Mouse (Mus musculus) CH12.LX (cell line): ENCODE measurements around the gene Lrrc20. TPM values are rescaled to one million over a fixed set of nuclear protein-coding genes. Genes with fewer than 3 reads are reported as not detected.

Source experiments
- DNase-seq: peaks from one replicate; pipeline ENCODE4 v3.0.0-alpha.2; 2013; ENCODE audit errors: extremely low read depth
- H3K27ac ChIP-seq: 2 replicates; pipeline ENCODE4 v1.5.1; 2012; ENCODE audit warnings: low read depth, mild to moderate bottlenecking, control low read depth, moderate library complexity; ENCODE audit not compliant: insufficient read depth
- H3K27me3 ChIP-seq: replicated peaks from 2 replicates; pipeline ENCODE3; 2012; ENCODE audit warnings: inconsistent platforms
- H3K36me3 ChIP-seq, 2 experiments: replicated peaks in 1 of 2; 2 replicates each; pipeline versions ENCODE3 to v1.6.1; 2012; ENCODE audit warnings: inconsistent platforms in 1 of 2, low read length in 1 of 2, mild to moderate bottlenecking in 1 of 2, mixed read lengths in 1 of 2, moderate library complexity in 1 of 2; ENCODE audit not compliant: control insufficient read depth in 1 of 2, insufficient read depth in 1 of 2
- H3K4me1 ChIP-seq, 2 experiments: 2 replicates each; pipeline ENCODE4 v1.6.1; 2012; ENCODE audit warnings: inconsistent platforms in 1 of 2, moderate library complexity in 1 of 2; ENCODE audit not compliant: insufficient read depth in 2 of 2, control insufficient read depth in 1 of 2
- H3K4me2 ChIP-seq: 2 replicates; pipeline ENCODE4 v1.6.1; 2012; ENCODE audit warnings: low read depth, mild to moderate bottlenecking, control low read depth; ENCODE audit not compliant: poor library complexity, insufficient read depth, severe bottlenecking
- H3K4me3 ChIP-seq, 3 experiments: fragments of 150-350 bp in 1 of 3; sonication (generic) in 1 of 3; replicated peaks in 1 of 3; 2 replicates each; pipeline versions ENCODE3 to v1.5.1; 2011 to 2012; ENCODE audit warnings: low read depth in 2 of 3, low read length in 2 of 3, mild to moderate bottlenecking in 2 of 3, moderate library complexity in 2 of 3, control low read depth in 1 of 3, improper control_type of control experiment in 1 of 3, inconsistent platforms in 1 of 3, mixed read lengths in 1 of 3; ENCODE audit not compliant: poor library complexity in 1 of 3
- H3K79me2 ChIP-seq: replicated peaks from 2 replicates; pipeline ENCODE4 v1.6.1; 2012; ENCODE audit warnings: mild to moderate bottlenecking, moderate library complexity; ENCODE audit not compliant: control insufficient read depth, poor library complexity, insufficient read depth, severe bottlenecking; ENCODE audit errors: extremely low read depth
- H3K9ac ChIP-seq: 2 replicates; pipeline ENCODE4 v1.6.1; 2012; ENCODE audit warnings: low read depth, mild to moderate bottlenecking, control low read depth, moderate library complexity; ENCODE audit not compliant: insufficient read depth
- H3K9me3 ChIP-seq: replicated peaks from 2 replicates; pipeline ENCODE3; 2012; ENCODE audit warnings: low read length, inconsistent platforms, mixed read lengths
- BHLHE40 ChIP-seq: IDR thresholded peaks from 2 replicates; pipeline ENCODE4 v1.6.1; 2011; ENCODE audit warnings: mild to moderate bottlenecking, low read depth, low read length, improper control_type of control experiment
- CHD2 ChIP-seq: IDR thresholded peaks from 2 replicates; pipeline ENCODE4 v1.6.1; 2011; ENCODE audit warnings: low read length, improper control_type of control experiment
- ELF1 ChIP-seq: IDR thresholded peaks from 2 replicates; pipeline ENCODE4 v1.6.1; 2014; ENCODE audit warnings: low read depth, mild to moderate bottlenecking, inconsistent platforms, low read length, improper control_type of control experiment
- HCFC1 ChIP-seq: IDR thresholded peaks from 2 replicates; pipeline ENCODE4 v1.6.1; 2012; ENCODE audit warnings: low read depth, mild to moderate bottlenecking, inconsistent platforms, low read length, improper control_type of control experiment
- IRF4 ChIP-seq: IDR thresholded peaks from 2 replicates; pipeline ENCODE4 v1.6.1; 2014; ENCODE audit warnings: low read depth, mild to moderate bottlenecking, inconsistent platforms, low read length, improper control_type of control experiment
- JUN ChIP-seq: IDR thresholded peaks from 2 replicates; pipeline ENCODE4 v1.6.1; 2011; ENCODE audit warnings: low read depth, mild to moderate bottlenecking, low read length, improper control_type of control experiment, moderate library complexity; ENCODE audit not compliant: insufficient read depth
- MAX ChIP-seq: IDR thresholded peaks from 2 replicates; pipeline ENCODE4 v1.6.1; 2011; ENCODE audit warnings: low read length, improper control_type of control experiment
- NRF1 ChIP-seq: IDR thresholded peaks from 2 replicates; pipeline ENCODE4 v1.6.1; 2014; ENCODE audit warnings: low read depth, mild to moderate bottlenecking, inconsistent platforms, low read length, improper control_type of control experiment, moderate library complexity
- POLR2A ChIP-seq: IDR thresholded peaks from 2 replicates; pipeline ENCODE4 v1.6.1; 2011; ENCODE audit warnings: low read depth, mild to moderate bottlenecking, improper control_type of control experiment, low read length
- POLR2AphosphoS2 ChIP-seq: IDR thresholded peaks from 2 replicates; pipeline ENCODE4 v1.6.1; 2011; ENCODE audit warnings: low read depth, low read length, improper control_type of control experiment
- RAD21 ChIP-seq: IDR thresholded peaks from 2 replicates; pipeline ENCODE4 v1.6.1; 2011; ENCODE audit warnings: low read depth, mild to moderate bottlenecking, low read length, improper control_type of control experiment, moderate library complexity
- RCOR1 ChIP-seq: conservative IDR thresholded peaks from 2 replicates; pipeline ENCODE4 v1.6.1; 2012; ENCODE audit warnings: low read depth, mild to moderate bottlenecking, inconsistent platforms, low read length, improper control_type of control experiment
- SIN3A ChIP-seq: IDR thresholded peaks from 2 replicates; pipeline ENCODE4 v1.6.1; 2012; ENCODE audit warnings: low read length, improper control_type of control experiment, inconsistent platforms
- TBP ChIP-seq: conservative IDR thresholded peaks from 2 replicates; pipeline ENCODE4 v1.6.1; 2011; ENCODE audit warnings: low read depth, low read length, improper control_type of control experiment
- UBTF ChIP-seq: IDR thresholded peaks from 2 replicates; pipeline ENCODE4 v1.6.1; 2012; ENCODE audit warnings: low read depth, mild to moderate bottlenecking, inconsistent platforms, low read length, improper control_type of control experiment, moderate library complexity
- ZKSCAN1 ChIP-seq: IDR thresholded peaks from 2 replicates; pipeline ENCODE4 v1.6.1; 2012; ENCODE audit warnings: low read depth, inconsistent platforms, low read length, improper control_type of control experiment, borderline replicate concordance
- ZMIZ1 ChIP-seq: IDR thresholded peaks from 2 replicates; pipeline ENCODE4 v1.6.1; 2012; ENCODE audit warnings: low read depth, mild to moderate bottlenecking, inconsistent platforms, low read length, improper control_type of control experiment
- ZNF384 ChIP-seq: IDR thresholded peaks from 2 replicates; pipeline ENCODE4 v1.6.1; 2012; ENCODE audit warnings: low read depth, low read length, improper control_type of control experiment, inconsistent platforms
- dilution Hi-C: fragments of 300-500 bp; cut with MboI; formaldehyde crosslinking; loops from 2 replicates; pipeline ENCODE4 v1.14.3; 2020; ENCODE audit warnings: low sequenced_read_pairs; ENCODE audit not compliant: extremely low pct_unique_long_range_greater_than_20kb, extremely low pct_ligation_motif_present
- in situ Hi-C: fragments of 300-500 bp; cut with MboI; formaldehyde crosslinking; loops from 3 replicates; pipeline ENCODE4 v1.14.3; 2019; ENCODE audit warnings: low sequenced_read_pairs, low pct_ligation_motif_present, low pct_unique_long_range_greater_than_20kb, mixed read lengths
- polyA plus RNA-seq: library from polyadenylated mRNA; unstranded; fragments of >175 nt; gene quantifications from 2 replicates; pipeline ENCODE4 v1.2.1, GENCODE M21; 2012; ENCODE audit warnings: low read depth; ENCODE audit not compliant: insufficient read length
- total RNA-seq, 2 experiments: library from RNA; depleted of rRNA; stranded (reverse); fragments of 300-350 nt in 1 of 2; fragments of >200 nt in 1 of 2; gene quantifications; 2 replicates each; pipeline ENCODE4 v1.2.3; 2012 to 2014

The Lrrc20 gene
- total and polyA plus RNA-seq, 3 experiments: 8.0 to 13.7 (median 9.9) TPM

GRCm38 (mm10) chr10:61624771-61625170 is 149.2 kb downstream of the Lrrc20 start:
- TF ChIP-seq CHD2 (no peak), UBTF (no peak), ZKSCAN1 (no peak), MAX (no peak), HCFC1 (no peak), IRF4 (no peak), BHLHE40 (no peak), POLR2A (no peak), ELF1 (no peak), JUN (no peak), POLR2AphosphoS2 (no peak)
- TF ChIP-seq, all 38 proteins: peak for 0
- dilution Hi-C loops: no loop called here
- DNase-seq: no peak
- Histone ChIP-seq H3K9me3 (peaks cover 4% of the 10 kb centered on the region), H3K79me2 (no peaks in the 10 kb centered on the region), H3K27ac (no peak overlapping the region), H3K4me1 (peaks cover 3 to 19% of the 10 kb centered on the region in 2 experiments; a peak in 3 of 4 replicates), H3K4me2 (no peak overlapping the region), H3K9ac (no peak overlapping the region), H3K27me3 (no peaks in the 10 kb centered on the region), H3K36me3 (no peaks in the 10 kb centered on the region), H3K4me3 (no peak overlapping the region)
- in situ Hi-C loops: no loop called here

- DNase-seq: no peak
- no peak overlapping the region for H3K9ac ChIP-seq
- H3K27me3 ChIP-seq: no peaks in the 10 kb centered on the region
- dilution Hi-C loops (no loop called here), in situ Hi-C loops (no loop called here)
- no peak overlapping the region for H3K4me2 ChIP-seq
- H3K36me3 ChIP-seq: no peaks in the 10 kb centered on the region
- no peak overlapping the region for H3K27ac ChIP-seq
- no peak for TF ChIP-seq SIN3A
- TF ChIP-seq ZNF384: no peak
- no peak for TF ChIP-seq RAD21
- no peak for TF ChIP-seq NRF1
- TF ChIP-seq ZKSCAN1: no peak
- TF ChIP-seq RCOR1: no peak
- no peak for TF ChIP-seq ZMIZ1
- TF ChIP-seq TBP: no peak
- no peak overlapping the region for H3K4me3 ChIP-seq
- H3K9me3 ChIP-seq: peaks cover 4% of the 10 kb centered on the region
- peaks cover 3 to 19% of the 10 kb centered on the region in 2 experiments; a peak in 3 of 4 replicates for H3K4me1 ChIP-seq
- H3K79me2 ChIP-seq: no peaks in the 10 kb centered on the region
Observed at GRCm38 (mm10) chr10:61625381-61626257, 150.0 kb downstream of the Lrrc20 start.
